Mouse (Mus musculus) liver, embryonic 16.5 days (tissue): Measurements from ENCODE around the gene Syn2. TPM values are rescaled to one million over a fixed set of nuclear protein-coding genes. Genes with fewer than 3 reads are reported as not detected.

ENCODE experiments used
- ATAC-seq: fragments of 200-750 bp; cut with Nextera tagmentation; 2 replicates; pipeline ENCODE4 v1.8.0; 2017; ENCODE audit warnings: low read depth, mild to moderate bottlenecking, moderate number of reproducible peaks, moderate library complexity
- H3K27ac ChIP-seq: fragments of 300-500 bp; sonication (generic); 2 replicates; pipeline ENCODE4 v1.5.1; 2014; ENCODE audit warnings: mild to moderate bottlenecking, low read length
- H3K27me3 ChIP-seq: fragments of 300-500 bp; sonication (generic); 2 replicates; pipeline ENCODE4 v1.6.1; 2014; ENCODE audit warnings: low read depth, low read length, mixed read lengths; ENCODE audit not compliant: control insufficient read depth, insufficient read depth
- H3K36me3 ChIP-seq: fragments of 300-500 bp; sonication (generic); 2 replicates; pipeline ENCODE4 v1.6.1; 2014; ENCODE audit warnings: mild to moderate bottlenecking; ENCODE audit not compliant: control insufficient read depth, insufficient read depth
- H3K4me1 ChIP-seq: fragments of 300-500 bp; sonication (generic); 2 replicates; pipeline ENCODE4 v1.6.1; 2014; ENCODE audit warnings: low read depth, low read length, mixed read lengths; ENCODE audit not compliant: control insufficient read depth
- H3K4me2 ChIP-seq: fragments of 300-500 bp; sonication (generic); 2 replicates; pipeline ENCODE4 v1.6.1; 2014; ENCODE audit warnings: low read depth, low read length, mixed read lengths
- H3K4me3 ChIP-seq: fragments of 300-500 bp; sonication (generic); 2 replicates; pipeline ENCODE4 v1.5.1; 2014; ENCODE audit warnings: low read depth, mild to moderate bottlenecking, low read length
- H3K9ac ChIP-seq: fragments of 300-500 bp; sonication (generic); 2 replicates; pipeline ENCODE4 v1.6.1; 2014; ENCODE audit warnings: low read depth, low read length
- H3K9me3 ChIP-seq: fragments of 300-500 bp; sonication (generic); replicated peaks from 2 replicates; pipeline ENCODE4 v1.6.1; 2016; ENCODE audit warnings: low read length; ENCODE audit not compliant: control insufficient read depth
- WGBS: fragments of 180-500 bp; shearing (Covaris S2); extraction: QIAGEN DNeasy Blood & Tissue Kit; methylation state at CpG from one replicate; pipeline ENCODE4 v1.1.7; 2014; ENCODE audit not compliant: insufficient replicate concordance; 5-methylcytosine and 5-hydroxymethylcytosine counted together
- polyA plus RNA-seq: library from polyadenylated mRNA; unstranded; fragments of >200 nt; fragmentation: Nextera tagmentation; extraction: Ambion mirVana; gene quantifications from 2 replicates; pipeline ENCODE4 v1.2.1, GENCODE M21; 2015

The Syn2 gene
- polyA plus RNA-seq, 1 experiment from 2014 or later = 0.25 TPM

DNA sequence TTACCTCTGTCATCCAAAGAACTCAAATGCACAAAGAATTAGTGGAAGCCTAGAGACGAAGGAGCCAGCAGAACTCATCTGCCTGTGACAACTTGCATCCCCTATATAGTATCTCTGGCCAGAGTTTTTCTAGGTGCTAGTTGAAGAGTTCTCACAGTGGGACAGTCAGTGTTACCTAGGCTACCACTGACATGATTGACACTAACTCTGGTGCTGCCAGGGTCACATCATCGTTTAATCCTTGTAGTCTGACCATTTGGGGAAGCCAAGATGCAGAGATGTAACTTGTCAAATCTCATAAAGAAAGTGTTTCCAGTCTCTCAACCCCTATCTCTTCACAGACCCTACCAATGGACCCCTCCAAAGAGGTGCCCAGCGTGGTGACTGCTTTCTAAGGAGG is 136.6 kb downstream of the Syn2 start:
- Histone ChIP-seq H3K4me2 (no peak overlapping the region), H3K4me3 (no peak overlapping the region), H3K9me3 (no peaks in the 10 kb centered on the region), H3K27ac (no peak overlapping the region), H3K9ac (no peak overlapping the region), H3K4me1 (no peaks in the 10 kb centered on the region), H3K27me3 (no peaks in the 10 kb centered on the region), H3K36me3 (no peaks in the 10 kb centered on the region)
- ATAC-seq = no peak
- 45% methylated on average over 3 of the region's 3 CpGs for WGBS

DNA sequence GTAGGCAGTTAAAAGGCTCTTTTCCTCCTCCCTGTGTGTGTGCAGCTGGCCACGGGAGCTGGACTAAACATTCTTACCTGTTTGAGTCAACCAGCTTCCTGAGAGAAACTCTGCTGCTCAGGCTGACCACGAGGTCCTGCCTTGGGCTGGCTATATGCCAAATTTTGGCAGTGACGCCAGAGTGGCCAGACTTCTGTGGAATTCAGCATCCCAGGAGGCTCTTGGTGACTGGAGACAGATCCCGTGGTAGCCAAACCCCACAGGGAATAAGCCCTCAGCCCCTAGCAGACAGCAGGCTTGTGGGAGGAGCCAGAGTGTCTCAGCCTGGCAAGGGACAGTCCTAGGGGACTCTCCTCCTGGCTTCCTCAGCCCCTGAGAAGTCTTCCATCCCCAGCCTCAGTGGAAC is 137.2 kb downstream of the Syn2 start:
- WGBS = 28% methylated on average over 4 of the region's 4 CpGs
- no peaks in the 10 kb centered on the region for H3K36me3 ChIP-seq
- no peaks in the 10 kb centered on the region for H3K4me1 ChIP-seq
- H3K27ac ChIP-seq = no peak overlapping the region
- H3K27me3 ChIP-seq = no peaks in the 10 kb centered on the region
- H3K4me3 ChIP-seq = no peak overlapping the region
- H3K4me2 ChIP-seq = no peak overlapping the region
- ATAC-seq = no peak
- H3K9me3 ChIP-seq = no peaks in the 10 kb centered on the region
- H3K9ac ChIP-seq = no peak overlapping the region

DNA sequence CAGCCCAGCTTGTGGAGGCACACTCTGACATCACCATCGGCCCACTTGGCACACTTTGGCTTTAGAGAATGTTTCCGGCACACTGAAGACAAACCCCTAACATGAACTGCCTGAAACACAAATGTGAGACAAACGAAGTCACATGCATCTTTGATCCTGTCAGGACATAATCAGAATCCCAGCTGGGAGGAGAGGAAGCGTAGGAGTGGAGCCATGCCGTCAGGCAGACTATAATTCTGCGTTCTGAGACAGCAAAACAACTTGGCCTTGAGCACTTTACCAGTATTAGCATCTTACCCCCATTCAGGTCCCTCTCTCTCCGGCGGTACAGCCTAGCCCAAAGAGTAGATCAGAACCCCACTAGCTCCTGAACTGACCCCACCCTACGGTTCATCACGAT is 138.6 kb downstream of the Syn2 start:
- Histone ChIP-seq H3K9ac (no peak overlapping the region), H3K27me3 (no peaks in the 10 kb centered on the region), H3K4me2 (no peak overlapping the region), H3K36me3 (no peaks in the 10 kb centered on the region), H3K4me3 (no peak overlapping the region), H3K4me1 (no peaks in the 10 kb centered on the region), H3K9me3 (no peaks in the 10 kb centered on the region), H3K27ac (no peak overlapping the region)
- ATAC-seq = no peak
- WGBS = 72% methylated on average over 10 of the region's 10 CpGs

DNA sequence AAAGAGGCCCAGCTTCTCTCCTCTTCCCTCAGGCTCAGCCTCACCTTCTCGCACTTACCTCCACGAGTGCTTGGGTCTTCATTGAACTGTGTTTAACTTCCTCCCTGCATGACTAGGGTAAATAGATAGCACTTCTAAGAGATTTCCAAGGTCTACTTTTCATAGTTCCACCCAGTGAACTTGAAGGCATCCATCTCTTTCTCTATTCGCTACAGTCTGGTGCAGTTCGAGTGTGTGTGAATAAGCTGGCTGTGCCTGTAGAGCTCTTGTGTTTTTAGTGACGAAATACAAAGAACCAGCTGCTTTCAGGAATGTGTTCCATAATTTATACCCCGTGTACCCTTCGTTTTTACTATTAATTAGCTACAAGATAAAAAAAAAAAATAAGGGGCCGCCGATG is 140.0 kb downstream of the Syn2 start:
- WGBS = 56% methylated on average over 9 of the region's 9 CpGs
- no peaks in the 10 kb centered on the region for H3K4me1 ChIP-seq

DNA sequence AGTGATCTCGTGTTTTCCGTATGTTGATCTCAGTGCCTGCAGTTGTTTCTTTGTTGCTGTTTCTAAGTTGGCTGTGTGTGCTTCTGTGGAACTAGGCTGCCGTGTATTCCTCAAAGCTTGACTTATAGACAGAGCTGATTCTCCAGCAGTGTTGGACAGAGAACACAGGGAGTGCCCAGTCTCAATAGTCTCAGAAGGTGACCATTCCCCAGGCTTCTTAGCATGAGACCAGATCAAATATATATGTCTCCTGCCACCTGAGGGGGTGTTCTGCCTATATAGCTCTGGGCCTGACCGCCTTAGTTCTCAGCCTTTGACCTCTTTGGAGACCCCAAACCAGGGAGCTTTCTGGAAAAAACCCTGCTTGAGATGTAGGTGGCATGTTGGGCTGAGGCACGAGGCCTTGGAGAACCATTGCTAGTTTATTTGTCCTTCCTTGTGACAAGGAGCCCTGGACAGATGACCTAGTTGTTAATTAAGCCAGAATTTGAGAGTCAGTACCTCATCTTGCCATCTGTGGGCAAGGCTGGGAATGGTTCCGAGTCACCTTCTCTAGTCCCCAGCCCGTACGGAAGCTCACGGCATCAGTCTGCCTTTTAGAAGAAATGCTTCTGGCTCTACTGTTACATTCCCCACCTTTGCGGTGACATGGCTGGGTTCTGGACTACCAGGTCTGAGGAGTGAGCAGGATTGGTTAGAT is 140.6 kb downstream of the Syn2 start:
- H3K9me3 ChIP-seq = no peaks in the 10 kb centered on the region
- H3K4me2 ChIP-seq = no peak overlapping the region
- no peak overlapping the region for H3K9ac ChIP-seq
- no peaks in the 10 kb centered on the region for H3K27me3 ChIP-seq
- no peaks in the 10 kb centered on the region for H3K36me3 ChIP-seq
- H3K4me3 ChIP-seq = no peak overlapping the region
- H3K4me1 ChIP-seq = no peaks in the 10 kb centered on the region
- 71% methylated on average over 10 of the region's 10 CpGs for WGBS
- ATAC-seq = no peak
- no peak overlapping the region for H3K27ac ChIP-seq

More for the DNA sequence above, 140.0 kb downstream of the Syn2 start:
- ATAC-seq = no peak
- H3K36me3 ChIP-seq = no peaks in the 10 kb centered on the region
- H3K4me3 ChIP-seq = no peak overlapping the region
- H3K27ac ChIP-seq = no peak overlapping the region
- H3K27me3 ChIP-seq = no peaks in the 10 kb centered on the region
- H3K4me2 ChIP-seq = no peak overlapping the region
- H3K9ac ChIP-seq = no peak overlapping the region
- no peaks in the 10 kb centered on the region for H3K9me3 ChIP-seq

DNA sequence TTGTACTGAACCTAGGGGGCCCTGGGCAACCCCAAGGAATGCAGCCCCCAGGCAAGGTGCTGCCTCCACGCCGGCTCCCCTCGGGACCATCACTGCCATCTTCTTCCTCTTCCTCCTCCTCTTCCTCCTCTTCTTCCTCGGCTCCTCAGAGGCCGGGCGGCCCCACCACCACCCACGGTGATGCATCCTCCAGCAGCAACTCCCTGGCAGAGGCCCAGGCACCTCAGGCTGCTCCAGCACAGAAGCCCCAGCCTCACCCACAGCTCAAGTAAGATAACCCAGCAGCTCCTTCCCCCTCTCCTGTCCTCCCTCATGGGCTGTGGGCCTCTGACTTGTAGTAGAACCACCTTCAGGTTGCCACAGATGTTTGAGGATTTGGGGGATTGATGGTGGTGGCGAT is 143.4 kb downstream of the Syn2 start:
- Histone ChIP-seq H3K4me1 (no peaks in the 10 kb centered on the region), H3K4me3 (no peak overlapping the region), H3K9ac (no peak overlapping the region), H3K36me3 (no peaks in the 10 kb centered on the region), H3K27ac (no peak overlapping the region), H3K27me3 (no peaks in the 10 kb centered on the region), H3K4me2 (no peak overlapping the region), H3K9me3 (no peaks in the 10 kb centered on the region)
- ATAC-seq = no peak
- WGBS = 59% methylated on average over 8 of the region's 8 CpGs

DNA sequence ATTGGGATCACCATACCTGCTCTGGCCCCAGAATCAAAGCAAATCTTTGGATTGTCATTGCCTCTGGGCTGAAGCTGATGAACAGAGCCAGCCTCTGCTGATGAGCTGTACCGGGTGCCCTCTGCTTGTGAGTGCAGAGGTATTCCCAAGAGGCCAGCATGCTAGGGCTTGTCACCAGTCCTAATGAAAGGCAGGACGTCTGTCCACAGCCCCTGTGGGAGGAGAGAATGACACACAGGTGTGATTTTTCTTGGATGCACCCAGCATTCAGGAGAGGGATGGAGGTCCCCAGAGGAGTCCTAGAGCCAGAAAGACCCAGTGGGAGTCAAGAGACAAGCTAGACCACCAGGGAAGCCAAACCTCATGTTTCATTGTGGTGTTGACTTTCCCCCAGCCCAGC is 144.9 kb downstream of the Syn2 start:
- H3K27ac ChIP-seq = no peak overlapping the region
- no peak overlapping the region for H3K4me3 ChIP-seq
- no peak overlapping the region for H3K9ac ChIP-seq
- WGBS = 45% methylated on average over 2 of the region's 2 CpGs
- no peaks in the 10 kb centered on the region for H3K36me3 ChIP-seq
- no peaks in the 10 kb centered on the region for H3K4me1 ChIP-seq
- H3K27me3 ChIP-seq = no peaks in the 10 kb centered on the region
- H3K9me3 ChIP-seq = no peaks in the 10 kb centered on the region
- ATAC-seq = no peak
- no peak overlapping the region for H3K4me2 ChIP-seq

DNA sequence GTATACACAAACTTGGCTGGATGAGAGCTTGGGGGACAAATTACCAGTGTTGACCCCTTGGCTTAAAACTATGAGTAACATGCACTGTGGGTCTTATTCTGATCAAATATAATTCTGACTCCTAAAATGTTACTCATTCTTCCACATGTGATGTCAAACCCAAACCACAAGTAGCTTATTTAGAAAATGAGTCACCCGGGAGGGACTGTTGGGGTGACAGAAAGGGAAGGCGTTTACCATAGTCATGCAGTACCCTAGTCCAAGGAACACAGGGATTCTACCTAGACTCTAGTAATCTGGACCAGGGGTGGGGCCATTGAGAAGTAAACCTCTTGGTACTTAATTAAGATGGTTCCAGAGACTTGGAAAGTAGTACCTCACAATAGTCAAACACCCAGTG is 149.5 kb downstream of the Syn2 start:
- Histone ChIP-seq H3K9me3 (no peaks in the 10 kb centered on the region), H3K4me2 (no peak overlapping the region), H3K27ac (no peak overlapping the region), H3K36me3 (no peaks in the 10 kb centered on the region), H3K27me3 (no peaks in the 10 kb centered on the region), H3K4me3 (no peak overlapping the region), H3K9ac (no peak overlapping the region), H3K4me1 (no peaks in the 10 kb centered on the region)
- ATAC-seq = no peak
- 49% methylated on average over 2 of the region's 2 CpGs for whole genome bisulfite sequencing

DNA sequence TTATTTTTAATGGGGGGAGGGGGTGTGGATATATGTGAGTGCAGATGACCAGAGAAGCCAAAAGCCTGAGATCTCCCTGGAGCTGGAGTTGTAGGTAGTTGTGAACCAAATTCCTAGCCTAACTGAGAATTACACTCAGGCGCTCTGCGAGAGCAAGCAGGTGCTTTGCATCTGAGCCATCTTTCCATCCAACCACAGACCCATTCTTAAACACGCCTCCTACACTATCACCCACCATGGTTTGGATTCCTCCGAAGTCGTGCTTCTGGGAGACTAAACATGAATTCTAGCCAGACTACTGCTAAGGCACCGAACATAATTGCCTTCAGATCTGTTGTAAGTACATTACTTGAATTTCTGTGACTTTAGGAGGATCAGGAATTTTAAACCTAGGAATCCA is 151.7 kb downstream of the Syn2 start:
- WGBS = 69% methylated on average over 6 of the region's 6 CpGs
- no peaks in the 10 kb centered on the region for H3K27me3 ChIP-seq
- no peak overlapping the region for H3K4me2 ChIP-seq
- H3K9ac ChIP-seq = no peak overlapping the region
- no peaks in the 10 kb centered on the region for H3K9me3 ChIP-seq
- no peak for ATAC-seq
- H3K36me3 ChIP-seq = no peaks in the 10 kb centered on the region
- H3K4me3 ChIP-seq = no peak overlapping the region
- no peak overlapping the region for H3K27ac ChIP-seq
- no peaks in the 10 kb centered on the region for H3K4me1 ChIP-seq
